Mouse (Mus musculus) embryonic facial prominence, embryonic 10.5 days (tissue): ENCODE measurements around the gene Coq5. TPM values are rescaled to one million over a fixed set of nuclear protein-coding genes. Genes with fewer than 3 reads are reported as not detected.
"Not testable (repeated sequence)": the region's sequence is repeated elsewhere in the genome, so short reads cannot be mapped to it uniquely, and the experiment has no call there.

Experiments
- DNase-seq: peaks from one replicate; pipeline ENCODE4 v3.0.0-alpha.2; 2017; ENCODE audit warnings: low spot score
- H3K27ac ChIP-seq: fragments of 300-500 bp; sonication (generic); replicated peaks from 2 replicates; pipeline ENCODE4 v1.5.1; 2016; ENCODE audit warnings: mild to moderate bottlenecking
- H3K27me3 ChIP-seq: fragments of 300-500 bp; sonication (generic); replicated peaks from 2 replicates; pipeline ENCODE4 v1.6.1; 2016; ENCODE audit warnings: low read depth, mild to moderate bottlenecking; ENCODE audit not compliant: poor library complexity, severe bottlenecking
- H3K36me3 ChIP-seq: fragments of 300-500 bp; sonication (generic); replicated peaks from 2 replicates; pipeline ENCODE4 v1.6.1; 2016; ENCODE audit warnings: mild to moderate bottlenecking, moderate library complexity
- H3K4me1 ChIP-seq: fragments of 300-500 bp; sonication (generic); 2 replicates; pipeline ENCODE4 v1.6.1; 2016
- H3K4me3 ChIP-seq: fragments of 300-500 bp; sonication (generic); 2 replicates; pipeline ENCODE4 v1.5.1; 2016; ENCODE audit warnings: mild to moderate bottlenecking, moderate library complexity
- H3K9me3 ChIP-seq: fragments of 300-500 bp; sonication (generic); 2 replicates; pipeline ENCODE4 v1.6.1; 2016; ENCODE audit warnings: mild to moderate bottlenecking
- WGBS: fragments of 180-500 bp; shearing (Covaris S2); methylation state at CpG from one replicate; pipeline ENCODE4 v1.1.7; 2016; 5-methylcytosine and 5-hydroxymethylcytosine counted together
- polyA plus RNA-seq: library from polyadenylated mRNA; unstranded; fragments of >200 nt; fragmentation: Nextera tagmentation; extraction: Ambion mirVana; gene quantifications from 2 replicates; pipeline ENCODE4 v1.2.1, GENCODE M21; 2016

Coq5 gene
- polyA plus RNA-seq, 1 experiment from 2014 or later: 55.9 TPM

- Histone ChIP-seq H3K36me3 (peaks cover 44% of the 10 kb centered on the region), H3K4me1 (peaks cover 46% of the 10 kb centered on the region), H3K9me3 (no peaks in the 10 kb centered on the region), H3K27me3 (0 out of 2 replicates have a peak, but pooled peaks cover 3% of the 10 kb centered on the region), H3K4me3 (peak overlapping the region; percentile 95), H3K27ac (peak overlapping the region; percentile 93)
- peak; percentile 73 for DNase-seq
- WGBS: under 1% methylated on average over 46 of the region's 46 CpGs
Observed at GRCm38 (mm10) chr5:115300035-115300744, 20.7 kb downstream of the Coq5 start.

- H3K4me3 ChIP-seq: peak within 1 kb of the TSS; percentile 95
- no peaks in the 10 kb centered on the region for H3K9me3 ChIP-seq
- DNase-seq: peak; percentile 99
- peak within 1 kb of the TSS; percentile 93 for H3K27ac ChIP-seq
- WGBS: under 1% methylated on average over 66 of the region's 66 CpGs
- peaks cover 36% of the 10 kb centered on the region for H3K36me3 ChIP-seq
- H3K27me3 ChIP-seq: 0 out of 2 replicates have a peak, but pooled peaks cover 3% of the 10 kb centered on the region
- H3K4me1 ChIP-seq: peaks cover 40% of the 10 kb centered on the region
Observed at GRCm38 (mm10) chr5:115300792-115301614, 21.5 kb downstream of the Coq5 start, which contains the start of gene Dynll1. Dynll1 (minus strand) TSS chr5:115300999.

- peak overlapping the region; percentile 95 for H3K4me3 ChIP-seq
- peak overlapping the region; percentile 93 for H3K27ac ChIP-seq
- peaks cover 38% of the 10 kb centered on the region for H3K4me1 ChIP-seq
- 34% methylated on average over 13 of the region's 13 CpGs for WGBS
- H3K9me3 ChIP-seq: no peaks in the 10 kb centered on the region
- DNase-seq: no peak
- H3K27me3 ChIP-seq: 0 out of 2 replicates have a peak, but pooled peaks cover 3% of the 10 kb centered on the region
- peaks cover 30% of the 10 kb centered on the region for H3K36me3 ChIP-seq
Observed at GRCm38 (mm10) chr5:115301615-115302014, 22.1 kb downstream of the Coq5 start.

GRCm38 (mm10) chr5:115302190-115302589 lies 22.7 kb downstream of the Coq5 start:
- not testable (repeated sequence) for H3K9me3 ChIP-seq, H3K27ac ChIP-seq, H3K27me3 ChIP-seq, DNase-seq
- WGBS: 85% methylated on average over 7 of the region's 7 CpGs
- H3K36me3 ChIP-seq: peaks cover 24% of the 10 kb centered on the region
- H3K4me3 ChIP-seq: 0 out of 2 replicates have a peak overlapping the region, but pooled peaks have one; percentile 95
- peaks cover 38% of the 10 kb centered on the region for H3K4me1 ChIP-seq

- H3K9me3 ChIP-seq: no peaks in the 10 kb centered on the region
- H3K36me3 ChIP-seq: no peaks in the 10 kb centered on the region
- H3K4me1 ChIP-seq: peaks cover 22% of the 10 kb centered on the region
- 86% methylated on average over 4 of the region's 4 CpGs for WGBS
- H3K27me3 ChIP-seq: no peaks in the 10 kb centered on the region
- no peak overlapping the region for H3K4me3 ChIP-seq
- H3K27ac ChIP-seq: no peak overlapping the region
- no peak for DNase-seq
Observed at GRCm38 (mm10) chr5:115312354-115312753, 32.9 kb downstream of the Coq5 start.

- peak overlapping the region; percentile 66 for H3K27ac ChIP-seq
- 79% methylated on average over 10 of the region's 10 CpGs for WGBS
- DNase-seq: no peak
- peaks cover 28% of the 10 kb centered on the region for H3K4me1 ChIP-seq
- H3K9me3 ChIP-seq: no peaks in the 10 kb centered on the region
- H3K36me3 ChIP-seq: no peaks in the 10 kb centered on the region
- no peak overlapping the region for H3K4me3 ChIP-seq
- no peaks in the 10 kb centered on the region for H3K27me3 ChIP-seq
Observed at GRCm38 (mm10) chr5:115312816-115313667, 33.6 kb downstream of the Coq5 start.

GRCm38 (mm10) chr5:115313668-115313943 lies 34.1 kb downstream of the Coq5 start:
- Histone ChIP-seq H3K4me1 (peaks cover 34% of the 10 kb centered on the region), H3K4me3 (no peak overlapping the region), H3K9me3 (no peaks in the 10 kb centered on the region), H3K36me3 (no peaks in the 10 kb centered on the region), H3K27ac (peak overlapping the region; percentile 66), H3K27me3 (no peaks in the 10 kb centered on the region)
- DNase-seq: no peak
- 44% methylated on average over 5 of the region's 5 CpGs for WGBS

GRCm38 (mm10) chr5:115316968-115317644 lies 37.6 kb downstream of the Coq5 start:
- H3K27me3 ChIP-seq: no peaks in the 10 kb centered on the region
- peak; percentile 55 for DNase-seq
- H3K36me3 ChIP-seq: no peaks in the 10 kb centered on the region
- no peaks in the 10 kb centered on the region for H3K9me3 ChIP-seq
- peak overlapping the region; percentile 90 for H3K27ac ChIP-seq
- H3K4me1 ChIP-seq: peaks cover 47% of the 10 kb centered on the region
- H3K4me3 ChIP-seq: peak overlapping the region; percentile 39
- WGBS: 4% methylated on average over 14 of the region's 14 CpGs

GRCm38 (mm10) chr5:115317645-115318328 lies 38.3 kb downstream of the Coq5 start:
- Histone ChIP-seq H3K4me3 (peak overlapping the region; percentile 39), H3K4me1 (peaks cover 47% of the 10 kb centered on the region), H3K36me3 (no peaks in the 10 kb centered on the region), H3K27me3 (no peaks in the 10 kb centered on the region), H3K9me3 (no peaks in the 10 kb centered on the region), H3K27ac (peak overlapping the region; percentile 90)
- DNase-seq: peak; percentile 81
- WGBS: 2% methylated on average over 10 of the region's 10 CpGs

GRCm38 (mm10) chr5:115319004-115319940 lies 39.8 kb downstream of the Coq5 start:
- Histone ChIP-seq H3K27me3 (no peaks in the 10 kb centered on the region), H3K36me3 (no peaks in the 10 kb centered on the region), H3K9me3 (no peaks in the 10 kb centered on the region), H3K4me1 (peaks cover 38% of the 10 kb centered on the region), H3K4me3 (peak overlapping the region; percentile 56), H3K27ac (peak overlapping the region; percentile 70)
- DNase-seq: peak; percentile 77
- whole genome bisulfite sequencing: under 1% methylated on average over 22 of the region's 22 CpGs
